Mouse (Mus musculus) heart, postnatal 0 days (tissue): ENCODE data around the gene Plxna1. TPM values are rescaled to one million over a fixed set of nuclear protein-coding genes. Genes with fewer than 3 reads are reported as not detected.

ENCODE experiments used
- ATAC-seq: fragments of 200-750 bp; cut with Nextera tagmentation; 2 replicates; pipeline ENCODE4 v1.8.0; 2017; ENCODE audit warnings: low read depth, moderate number of reproducible peaks, moderate library complexity; ENCODE audit not compliant: insufficient read depth
- DNase-seq: peaks from one replicate; pipeline ENCODE4 v3.0.0-alpha.2; 2016; ENCODE audit warnings: low spot score
- H3K27ac ChIP-seq: fragments of 300-500 bp; sonication (generic); 2 replicates; pipeline ENCODE4 v1.5.1; 2014; ENCODE audit warnings: low read depth, mild to moderate bottlenecking
- H3K27me3 ChIP-seq: fragments of 300-500 bp; sonication (generic); 2 replicates; pipeline ENCODE4 v1.6.1; 2014; ENCODE audit warnings: low read length, mixed read lengths; ENCODE audit not compliant: control insufficient read depth, insufficient read depth
- H3K36me3 ChIP-seq: fragments of 300-500 bp; sonication (generic); replicated peaks from 2 replicates; pipeline ENCODE4 v1.6.1; 2014; ENCODE audit warnings: low read length, mixed read lengths; ENCODE audit not compliant: control insufficient read depth, insufficient read depth
- H3K4me1 ChIP-seq: fragments of 300-500 bp; sonication (generic); 2 replicates; pipeline ENCODE4 v1.6.1; 2014; ENCODE audit warnings: antibody characterized with exemption; ENCODE audit not compliant: control insufficient read depth, insufficient read depth
- H3K4me2 ChIP-seq: fragments of 300-500 bp; sonication (generic); 2 replicates; pipeline ENCODE4 v1.6.1; 2014; ENCODE audit warnings: low read depth, mild to moderate bottlenecking, low read length, moderate library complexity
- H3K4me3 ChIP-seq: fragments of 300-500 bp; sonication (generic); 2 replicates; pipeline ENCODE4 v1.5.1; 2014; ENCODE audit warnings: low read depth, low read length
- H3K9ac ChIP-seq: fragments of 300-500 bp; sonication (generic); replicated peaks from 2 replicates; pipeline ENCODE4 v1.6.1; 2014; ENCODE audit warnings: low read depth, low read length, mixed read lengths
- H3K9me3 ChIP-seq: fragments of 300-500 bp; sonication (generic); replicated peaks from 2 replicates; pipeline ENCODE4 v1.6.1; 2016; ENCODE audit warnings: low read length; ENCODE audit not compliant: control insufficient read depth
- CTCF ChIP-seq: IDR thresholded peaks from 2 replicates; pipeline ENCODE4 v1.5.1; 2016; ENCODE audit warnings: antibody characterized with exemption, control low read depth, low read depth
- EP300 ChIP-seq: IDR thresholded peaks from 2 replicates; pipeline ENCODE4 v1.6.1; 2016; ENCODE audit warnings: antibody characterized with exemption, low read depth
- WGBS: fragments of 180-500 bp; shearing (Covaris S2); extraction: QIAGEN DNeasy Blood & Tissue Kit; methylation state at CpG from one replicate; pipeline ENCODE4 v1.1.7; 2014; 5-methylcytosine and 5-hydroxymethylcytosine counted together
- polyA plus RNA-seq: library from polyadenylated mRNA; unstranded; fragments of >200 nt; fragmentation: Nextera tagmentation; extraction: Ambion mirVana; gene quantifications from 2 replicates; pipeline ENCODE4 v1.2.1, GENCODE M21; 2015
- total RNA-seq: library from RNA; depleted of rRNA; stranded (reverse); fragments of >200 nt; gene quantifications from 2 replicates; pipeline ENCODE4 v1.2.3, GENCODE M21; 2014; ENCODE audit warnings: low replicate concordance; rRNA removed

Plxna1 gene
- 30.4 and 133 TPM in 2 replicates for total RNA-seq
- polyA plus RNA-seq, result 7.8 and 8.1 TPM in 2 replicates

- TF ChIP-seq EP300, result no peak
- TF ChIP-seq CTCF, result peak; percentile 36
- no peaks in the 10 kb centered on the region for H3K9me3 ChIP-seq
- peak within 1 kb of the TSS; percentile 88 for H3K4me2 ChIP-seq
- H3K27me3 ChIP-seq, result 0 out of 2 replicates have a peak, but pooled peaks cover 8% of the 10 kb centered on the region
- WGBS, result under 1% methylated on average over 72 of the region's 110 CpGs
- H3K36me3 ChIP-seq, result no peaks in the 10 kb centered on the region
- peak within 1 kb of the TSS; percentile 89 for H3K9ac ChIP-seq
- ATAC-seq, result peak; percentile 86
- peak within 1 kb of the TSS; percentile 86 for H3K4me3 ChIP-seq
- peak; percentile 56 for DNase-seq
- peaks cover 21% of the 10 kb centered on the region for H3K4me1 ChIP-seq
- peak within 1 kb of the TSS; percentile 69 for H3K27ac ChIP-seq
Measured at GRCm38 (mm10) chr6:89362281-89363106, at the start of gene Plxna1. Gene Plxna1 (minus strand): TSS chr6:89362620.

- Histone ChIP-seq H3K27me3 (no peaks in the 10 kb centered on the region), H3K9me3 (no peaks in the 10 kb centered on the region), H3K4me2 (no peak overlapping the region), H3K4me3 (no peak overlapping the region), H3K9ac (no peak overlapping the region), H3K4me1 (peaks cover 15% of the 10 kb centered on the region), H3K27ac (no peak overlapping the region), H3K36me3 (no peaks in the 10 kb centered on the region)
- WGBS, result 75% methylated on average over 1 of the region's 1 CpGs
- TF ChIP-seq EP300 (no peak), CTCF (no peak)
- DNase-seq, result no peak
- no peak for ATAC-seq
Measured at GRCm38 (mm10) chr6:89409041-89409440, 46.6 kb upstream of the Plxna1 start.

- H3K9ac ChIP-seq, result no peak overlapping the region
- no peak overlapping the region for H3K4me2 ChIP-seq
- H3K36me3 ChIP-seq, result no peaks in the 10 kb centered on the region
- H3K27me3 ChIP-seq, result no peaks in the 10 kb centered on the region
- ATAC-seq (no peak), DNase-seq (no peak)
- no peaks in the 10 kb centered on the region for H3K9me3 ChIP-seq
- no peak for TF ChIP-seq EP300
- no peak for TF ChIP-seq CTCF
- no peak overlapping the region for H3K4me3 ChIP-seq
- WGBS, result 44% methylated on average over 5 of the region's 5 CpGs
- no peak overlapping the region for H3K27ac ChIP-seq
- peaks cover 12% of the 10 kb centered on the region for H3K4me1 ChIP-seq
Measured at GRCm38 (mm10) chr6:89408259-89408658, 45.8 kb upstream of the Plxna1 start.

- Histone ChIP-seq H3K27me3 (no peaks in the 10 kb centered on the region), H3K9ac (no peak overlapping the region), H3K4me2 (no peak overlapping the region), H3K4me3 (no peak overlapping the region), H3K36me3 (no peaks in the 10 kb centered on the region), H3K9me3 (no peaks in the 10 kb centered on the region), H3K27ac (no peak overlapping the region), H3K4me1 (peaks cover 12% of the 10 kb centered on the region)
- 69% methylated on average over 3 of the region's 3 CpGs for WGBS
- no peak for DNase-seq
- TF ChIP-seq EP300 (no peak), CTCF (no peak)
- ATAC-seq, result peak; percentile 19; the same call in 1 of the 2 replicates
Measured at GRCm38 (mm10) chr6:89407247-89407889, 44.9 kb upstream of the Plxna1 start.

GRCm38 (mm10) chr6:89404964-89405363 lies 42.5 kb upstream of the Plxna1 start:
- H3K9ac ChIP-seq, result no peak overlapping the region
- H3K4me1 ChIP-seq, result peaks cover 12% of the 10 kb centered on the region
- no peak overlapping the region for H3K4me3 ChIP-seq
- H3K4me2 ChIP-seq, result no peak overlapping the region
- H3K9me3 ChIP-seq, result no peaks in the 10 kb centered on the region
- no peaks in the 10 kb centered on the region for H3K27me3 ChIP-seq
- no peak for DNase-seq
- WGBS, result 81% methylated on average over 2 of the region's 2 CpGs
- H3K27ac ChIP-seq, result no peak overlapping the region
- no peaks in the 10 kb centered on the region for H3K36me3 ChIP-seq
- no peak for TF ChIP-seq EP300
- no peak for TF ChIP-seq CTCF
- ATAC-seq, result no peak
